Mouse (Mus musculus): ENCODE results near the gene Vmn1r17.

DNA sequence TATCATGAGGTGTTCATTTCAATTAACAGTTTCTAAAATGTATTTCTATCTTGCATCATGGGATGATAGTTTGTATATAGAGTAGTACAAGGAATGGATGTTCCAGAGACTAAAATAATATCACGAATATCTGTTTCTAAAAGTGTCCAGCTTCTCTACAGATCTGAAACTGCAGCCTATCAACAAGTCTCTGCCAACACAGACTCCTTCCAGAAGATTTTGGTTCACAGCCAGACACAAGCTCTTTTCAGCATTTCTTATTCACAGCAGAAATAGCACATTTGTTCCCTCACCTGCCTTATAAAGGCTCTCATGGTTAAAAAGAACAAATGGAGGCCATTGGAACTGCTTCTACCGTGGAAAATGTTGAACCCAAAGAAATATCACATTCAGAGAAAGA is 6.7 kb downstream of the Vmn1r17 start:
- TF ChIP-seq CTCF (IDR thresholded peaks at IDR 0.05; ENCODE audit: extremely low read depth, insufficient read depth, low read length) (no peak), POLR2A (IDR thresholded peaks at IDR 0.05; ENCODE audit: extremely low read depth, insufficient read depth, low read length) (no peak)

All from cortical plate, adult 2 months (tissue).